In the genomic region with DNA sequence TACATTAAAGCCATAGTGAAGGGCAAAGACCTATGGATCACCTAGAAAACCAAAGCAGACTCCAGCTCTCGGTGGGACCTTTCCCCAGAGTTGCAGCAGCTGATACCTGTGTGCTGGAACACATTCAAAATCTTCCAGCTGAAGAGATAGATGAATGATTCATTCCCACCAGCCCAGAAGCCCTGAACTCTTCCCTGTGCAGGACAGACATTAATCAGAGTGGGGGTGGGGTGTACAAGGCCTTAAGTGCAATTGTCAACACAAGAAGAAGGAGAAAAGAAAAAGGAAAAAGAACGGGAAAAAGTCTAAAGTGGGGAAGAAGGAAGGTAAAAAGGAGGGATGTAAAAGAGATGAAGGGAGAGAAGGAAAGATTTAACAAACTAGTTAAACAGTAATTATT, we compare ENCODE assay signal across 16 mouse cellular contexts.
DNase-seq lines count a peak whose midpoint lies in the region; ATAC-seq and TF ChIP-seq lines count a peak whose summit lies in the region.
"Had no signal": no experiment of that assay in that cellular context is flagged by ENCODE, and none has a peak within 500 bp of the region (broad histone marks: within the 10 kb centered on the region; RNA-seq: fewer than 3 reads in every experiment).

No protein-coding gene starts in this region.

- no peak overlapping the region for H3K4me3 ChIP-seq in midbrain, embryonic 11.5 days (ENCODE audit: low read depth, low read length)
- H3K4me3 ChIP-seq in midbrain, postnatal 0 days (ENCODE audit: low read depth, low read length) = no peak overlapping the region
- H3K4me3 ChIP-seq in cerebellum, adult 2 months (replicated peaks; ENCODE audit: insufficient read depth, low read depth, low read length) = no peak overlapping the region
- H3K4me3 ChIP-seq: embryonic facial prominence, embryonic 12.5 days; forebrain, embryonic 15.5 days; heart, adult 2 months; heart, embryonic 12.5 days; hindbrain, embryonic 15.5 days had no signal

- TF ChIP-seq CTCF in midbrain, postnatal 0 days (IDR thresholded peaks at IDR 0.05) = no peak
- no peak for TF ChIP-seq CTCF in cerebellum, adult 2 months (IDR thresholded peaks at IDR 0.05; ENCODE audit: borderline replicate concordance, insufficient read depth, low read depth, low read length)

- H3K27me3 ChIP-seq in midbrain, embryonic 11.5 days (ENCODE audit: control insufficient read depth, insufficient read depth, low read length) = no peaks in the 10 kb centered on the region
- H3K27me3 ChIP-seq in midbrain, postnatal 0 days (ENCODE audit: insufficient read depth, low read length) = no peaks in the 10 kb centered on the region
- no peaks in the 10 kb centered on the region for H3K27me3 ChIP-seq in cerebellum, adult 2 months (ENCODE audit: control insufficient read depth, insufficient read depth, low read length)
- H3K27me3 ChIP-seq: embryonic facial prominence, embryonic 12.5 days; forebrain, embryonic 15.5 days; heart, embryonic 12.5 days had no signal

- peak; percentile 59 for DNase-seq in midbrain, embryonic 11.5 days (ENCODE audit: low spot score, missing footprints)
- DNase-seq in midbrain, postnatal 0 days (ENCODE audit: low spot score) = no peak
- DNase-seq in 3T3-L1 (ENCODE audit: low read depth, low spot score) (peak; percentile 55), adipocyte (ENCODE audit: low spot score) (peak; percentile 46)
- peak; percentile 77 for DNase-seq in adrenal gland, postnatal 14 days
- DNase-seq in gastrocnemius, postnatal 4 days (ENCODE audit: low spot score in 2 of 2) = no peak
- no peak for DNase-seq in cerebellum, adult 2 months
- DNase-seq: cerebellum, adult 11 months; cerebellum, adult 9-10 months; cerebellum, postnatal 25 days; heart, adult 2 months had no signal

- peaks cover 28% of the 10 kb centered on the region for H3K4me1 ChIP-seq in midbrain, embryonic 11.5 days (ENCODE audit: control insufficient read depth, insufficient read depth, low read length)
- H3K4me1 ChIP-seq in midbrain, postnatal 0 days (ENCODE audit: insufficient read depth, low read length) = 0 out of 2 replicates have a peak, but pooled peaks cover 4% of the 10 kb centered on the region
- H3K4me1 ChIP-seq in cerebellum, adult 2 months (ENCODE audit: control insufficient read depth, insufficient read depth, low read length) = no peaks in the 10 kb centered on the region

- H3K4me2 ChIP-seq in midbrain, embryonic 11.5 days = no peak overlapping the region
- no peak overlapping the region for H3K4me2 ChIP-seq in midbrain, postnatal 0 days (ENCODE audit: low read depth, low read length, poor library complexity, severe bottlenecking)
- H3K4me2 ChIP-seq: embryonic facial prominence, embryonic 12.5 days; forebrain, embryonic 15.5 days; heart, embryonic 12.5 days; hindbrain, embryonic 15.5 days had no signal

- whole genome bisulfite sequencing in midbrain, embryonic 11.5 days = 75% methylated on average over 2 of the region's 2 CpGs
- WGBS in midbrain, postnatal 0 days = 87% methylated on average over 2 of the region's 2 CpGs
- 65% methylated on average over 2 of the region's 2 CpGs for WGBS in cerebellum, adult 2 months

- H3K36me3 ChIP-seq in midbrain, embryonic 11.5 days (ENCODE audit: control insufficient read depth, insufficient read depth, low read length) = no peaks in the 10 kb centered on the region
- no peaks in the 10 kb centered on the region for H3K36me3 ChIP-seq in midbrain, postnatal 0 days (ENCODE audit: insufficient read depth, low read length)
- H3K36me3 ChIP-seq: embryonic facial prominence, embryonic 12.5 days; forebrain, embryonic 15.5 days; heart, embryonic 12.5 days; hindbrain, embryonic 15.5 days had no signal

- no peak for ATAC-seq in midbrain, embryonic 11.5 days (ENCODE audit: low FRiP score)
- no peak for ATAC-seq in midbrain, postnatal 0 days (ENCODE audit: low FRiP score)
- ATAC-seq: forebrain, embryonic 15.5 days; intestine, embryonic 16.5 days had no signal

- no peak overlapping the region for H3K27ac ChIP-seq in midbrain, embryonic 11.5 days (ENCODE audit: low read depth, low read length)
- no peak overlapping the region for H3K27ac ChIP-seq in midbrain, postnatal 0 days (ENCODE audit: low read depth, low read length)
- no peak overlapping the region for H3K27ac ChIP-seq in cerebellum, adult 2 months (ENCODE audit: insufficient read depth, low read length)
- H3K27ac ChIP-seq: embryonic facial prominence, embryonic 12.5 days; forebrain, embryonic 15.5 days; heart, adult 2 months; hindbrain, embryonic 15.5 days had no signal

- no peaks in the 10 kb centered on the region for H3K9me3 ChIP-seq in midbrain, embryonic 11.5 days (ENCODE audit: control insufficient read depth, low read length)
- H3K9me3 ChIP-seq in midbrain, postnatal 0 days (ENCODE audit: low read length) = no peaks in the 10 kb centered on the region
- H3K9me3 ChIP-seq: embryonic facial prominence, embryonic 12.5 days; forebrain, embryonic 15.5 days; heart, embryonic 12.5 days; hindbrain, embryonic 15.5 days had no signal

- no peak for TF ChIP-seq POLR2A in cerebellum, adult 2 months (IDR thresholded peaks at IDR 0.05; ENCODE audit: borderline replicate concordance, insufficient read depth, low read length)

- no peak overlapping the region for H3K9ac ChIP-seq in midbrain, embryonic 11.5 days (ENCODE audit: low read length)
- H3K9ac ChIP-seq in midbrain, postnatal 0 days (replicated peaks; ENCODE audit: low read length, poor library complexity, severe bottlenecking) = no peak overlapping the region
- H3K9ac ChIP-seq: embryonic facial prominence, embryonic 12.5 days; forebrain, embryonic 15.5 days; heart, embryonic 12.5 days; hindbrain, embryonic 15.5 days had no signal

Comparison
In these comparisons a context has a peak if more than half of its experiments do, and no peak if none do; other contexts are left out.
1. DNase-seq: peak in midbrain, embryonic 11.5 days (single experiment), 3T3-L1 (single experiment), adipocyte (single experiment) and adrenal gland, postnatal 14 days (single experiment); none in midbrain, postnatal 0 days (single experiment), gastrocnemius, postnatal 4 days (0 of 2) and cerebellum, adult 2 months (0 of 2).